Mouse (Mus musculus) bone marrow, adult 2 months (tissue): ENCODE results near the gene Ascc1.

ENCODE experiments used
- CTCF ChIP-seq: fragments of 200-500 bp; IDR thresholded peaks from 2 replicates; pipeline ENCODE4 v1.5.1; 2011; ENCODE audit warnings: low read length, control low read depth; ENCODE audit not compliant: control insufficient read depth, insufficient read depth
- POLR2A ChIP-seq: fragments of 200-500 bp; IDR thresholded peaks from 2 replicates; pipeline ENCODE4 v1.6.1; 2011; ENCODE audit warnings: low read depth, mild to moderate bottlenecking, control low read depth, low read length, borderline replicate concordance; ENCODE audit not compliant: control insufficient read depth

GRCm38 (mm10) chr10:60080982-60081825 lies 78.6 kb downstream of the Ascc1 start:
- TF ChIP-seq CTCF (no peak), POLR2A (no peak)
